Mouse (Mus musculus): ENCODE data around the gene Mpz. TPM values are rescaled to one million over a fixed set of nuclear protein-coding genes. Genes with fewer than 3 reads are reported as not detected.
"Not testable (repeated sequence)": the region's sequence is repeated elsewhere in the genome, so short reads cannot be mapped to it uniquely, and the experiment has no call there.

The Mpz gene
- total and polyA plus RNA-seq, 2 experiments from 2014 or later = 0.49 to 0.63 TPM

DNA sequence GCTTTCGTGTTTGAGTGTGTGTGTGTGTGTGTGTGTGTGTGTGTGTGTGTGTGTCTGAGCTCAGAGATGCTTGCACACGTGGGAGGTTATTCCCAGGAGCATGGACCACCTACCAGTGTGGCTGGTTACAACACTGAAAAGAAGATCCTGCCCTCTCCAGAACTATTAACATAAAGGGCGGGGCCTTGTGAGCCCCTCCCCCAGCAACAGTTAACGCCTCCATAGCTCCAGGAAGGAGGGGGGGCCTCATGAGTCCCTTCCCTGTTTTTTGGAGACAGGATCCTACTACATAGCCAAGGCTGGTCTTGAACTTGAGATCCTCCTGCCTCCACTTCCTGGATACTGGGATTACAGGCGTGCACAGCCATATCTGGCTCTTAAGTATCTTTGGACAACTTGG lies 28.7 kb upstream of the Mpz start:
- 49% methylated on average over 5 of the region's 5 CpGs for WGBS
- no peak for TF ChIP-seq CTCF (IDR thresholded peaks at IDR 0.05)
- Histone ChIP-seq H3K4me2 (ENCODE audit: low read depth, low read length, poor library complexity, severe bottlenecking) (no peak overlapping the region), H3K9me3 (ENCODE audit: low read length) (no peaks in the 10 kb centered on the region), H3K27ac (ENCODE audit: low read depth, low read length) (no peak overlapping the region), H3K9ac (replicated peaks; ENCODE audit: low read length, poor library complexity, severe bottlenecking) (no peak overlapping the region), H3K4me3 (ENCODE audit: low read depth, low read length) (no peak overlapping the region), H3K4me1 (ENCODE audit: insufficient read depth, low read length) (no peaks in the 10 kb centered on the region), H3K36me3 (ENCODE audit: insufficient read depth, low read length) (no peaks in the 10 kb centered on the region; the same call in 1 of the 2 replicates), H3K27me3 (ENCODE audit: insufficient read depth, low read length) (no peaks in the 10 kb centered on the region)
- ATAC-seq (ENCODE audit: low FRiP score) (no peak), DNase-seq (ENCODE audit: low spot score) (no peak)

DNA sequence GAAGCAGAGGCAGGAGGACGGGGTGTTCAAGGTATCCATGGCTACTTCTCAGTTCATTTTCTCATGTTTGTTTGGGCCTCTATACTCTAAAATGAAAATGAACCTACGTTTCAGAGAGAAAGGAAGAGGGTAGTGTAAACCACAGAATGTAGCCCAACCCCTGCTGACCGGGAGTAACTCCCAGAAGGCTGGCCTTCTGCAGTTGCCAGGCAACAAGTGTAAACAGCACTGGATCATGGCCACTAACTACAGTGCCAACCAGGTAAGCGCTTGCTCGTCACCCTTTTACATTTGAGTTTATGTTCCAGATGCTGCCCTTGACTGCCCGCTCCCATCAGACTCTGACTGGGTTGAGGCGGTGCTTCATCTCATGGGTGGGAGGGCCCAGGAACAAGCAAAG lies 27.6 kb upstream of the Mpz start:
- no peak overlapping the region for H3K4me2 ChIP-seq (ENCODE audit: low read depth, low read length, poor library complexity, severe bottlenecking)
- no peak overlapping the region for H3K9ac ChIP-seq (replicated peaks; ENCODE audit: low read length, poor library complexity, severe bottlenecking)
- no peak for TF ChIP-seq CTCF (IDR thresholded peaks at IDR 0.05)
- peaks cover 3% of the 10 kb centered on the region; the same call in 1 of the 2 replicates for H3K36me3 ChIP-seq (ENCODE audit: insufficient read depth, low read length)
- H3K9me3 ChIP-seq (ENCODE audit: low read length) = no peaks in the 10 kb centered on the region
- ATAC-seq (ENCODE audit: low FRiP score) (no peak), DNase-seq (ENCODE audit: low spot score) (peak; percentile 46)
- H3K27ac ChIP-seq (ENCODE audit: low read depth, low read length) = no peak overlapping the region
- WGBS = 37% methylated on average over 7 of the region's 7 CpGs
- H3K4me1 ChIP-seq (ENCODE audit: insufficient read depth, low read length) = no peaks in the 10 kb centered on the region
- H3K27me3 ChIP-seq (ENCODE audit: insufficient read depth, low read length) = no peaks in the 10 kb centered on the region
- no peak overlapping the region for H3K4me3 ChIP-seq (ENCODE audit: low read depth, low read length)

DNA sequence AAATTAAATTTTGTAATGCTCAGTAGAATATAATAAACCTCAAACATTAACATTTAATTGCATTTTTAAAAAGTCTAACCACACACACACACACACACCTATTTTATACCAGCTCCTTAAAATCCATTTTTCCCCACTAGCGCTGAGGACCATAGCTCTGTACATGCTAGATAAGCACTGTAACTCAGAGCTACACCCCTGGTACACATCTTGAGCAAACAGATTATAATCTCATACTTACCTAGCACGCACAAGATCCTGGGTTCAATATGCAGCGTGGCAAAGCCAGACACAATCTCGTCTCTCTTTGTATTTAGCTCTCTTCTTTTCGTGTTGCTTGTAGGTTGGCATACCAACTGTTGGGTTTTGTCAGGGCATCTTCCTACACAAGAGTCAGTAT lies 26.1 kb upstream of the Mpz start:
- H3K36me3 ChIP-seq (ENCODE audit: insufficient read depth, low read length) = peaks cover 13% of the 10 kb centered on the region
- ATAC-seq (ENCODE audit: low FRiP score) = no peak

DNA sequence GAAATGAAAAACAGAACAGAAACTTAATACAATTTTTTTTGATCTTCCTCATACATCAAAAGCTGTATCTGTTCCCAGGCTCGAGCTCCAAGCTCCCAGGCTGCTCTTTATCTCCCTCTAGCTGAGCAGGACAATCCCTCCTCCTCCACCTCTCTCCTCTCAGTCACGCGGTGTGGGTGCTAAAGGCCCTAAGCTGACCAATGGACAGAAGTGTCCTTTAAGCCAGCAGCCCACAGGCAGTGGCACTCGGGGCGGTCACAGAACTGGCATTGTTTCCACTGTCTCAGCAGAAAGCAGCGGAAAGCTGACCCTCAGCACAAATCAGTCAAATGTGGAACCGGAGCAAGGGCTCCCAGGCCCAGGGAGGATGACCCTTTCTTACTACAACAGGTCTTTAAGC lies 21.3 kb upstream of the Mpz start:
- Histone ChIP-seq H3K9ac (replicated peaks; ENCODE audit: low read length, poor library complexity, severe bottlenecking) (no peak overlapping the region), H3K27ac (ENCODE audit: low read depth, low read length) (no peak overlapping the region), H3K36me3 (ENCODE audit: insufficient read depth, low read length) (peaks cover 26% of the 10 kb centered on the region), H3K4me2 (ENCODE audit: low read depth, low read length, poor library complexity, severe bottlenecking) (no peak overlapping the region), H3K4me1 (ENCODE audit: insufficient read depth, low read length) (no peaks in the 10 kb centered on the region), H3K27me3 (ENCODE audit: insufficient read depth, low read length) (no peaks in the 10 kb centered on the region), H3K4me3 (ENCODE audit: low read depth, low read length) (no peak overlapping the region), H3K9me3 (ENCODE audit: low read length) (no peaks in the 10 kb centered on the region)
- WGBS = 64% methylated on average over 7 of the region's 7 CpGs
- peak; percentile 22; the same call in 1 of the 2 replicates for TF ChIP-seq CTCF (IDR thresholded peaks at IDR 0.05)
- ATAC-seq (ENCODE audit: low FRiP score) (no peak), DNase-seq (ENCODE audit: low spot score) (peak; percentile 10)

More for the DNA sequence above, 26.1 kb upstream of the Mpz start:
- Histone ChIP-seq H3K4me1 (ENCODE audit: insufficient read depth, low read length) (no peaks in the 10 kb centered on the region), H3K4me2 (ENCODE audit: low read depth, low read length, poor library complexity, severe bottlenecking) (no peak overlapping the region), H3K9ac (replicated peaks; ENCODE audit: low read length, poor library complexity, severe bottlenecking) (no peak overlapping the region), H3K27me3 (ENCODE audit: insufficient read depth, low read length) (no peaks in the 10 kb centered on the region), H3K9me3 (ENCODE audit: low read length) (no peaks in the 10 kb centered on the region), H3K4me3 (ENCODE audit: low read depth, low read length) (no peak overlapping the region), H3K27ac (ENCODE audit: low read depth, low read length) (no peak overlapping the region)
- no peak for DNase-seq (ENCODE audit: low spot score)
- 91% methylated on average over 5 of the region's 5 CpGs for WGBS
- no peak for TF ChIP-seq CTCF (IDR thresholded peaks at IDR 0.05)

DNA sequence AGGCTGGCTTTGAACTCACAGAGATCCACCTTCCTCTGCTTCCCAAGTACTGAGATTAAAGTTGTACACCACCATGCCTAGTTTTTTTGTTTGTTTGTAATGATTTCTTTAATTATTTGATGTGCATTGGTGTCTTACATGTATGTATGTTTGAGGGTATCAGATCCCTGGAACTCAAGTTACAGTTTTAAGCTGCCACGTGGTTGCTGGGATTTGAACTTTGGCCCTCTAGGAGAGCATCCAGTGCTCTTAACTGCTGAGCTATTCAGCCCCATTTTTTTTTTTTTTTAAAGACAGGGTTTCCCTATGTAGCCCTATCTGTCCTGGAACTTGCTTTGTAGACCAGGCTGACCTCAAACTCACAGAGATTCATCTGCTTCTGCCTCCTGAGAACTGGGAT lies 19.5 kb upstream of the Mpz start:
- no peaks in the 10 kb centered on the region for H3K9me3 ChIP-seq (ENCODE audit: low read length)
- no peak overlapping the region for H3K9ac ChIP-seq (replicated peaks; ENCODE audit: low read length, poor library complexity, severe bottlenecking)
- DNase-seq (ENCODE audit: low spot score) = no peak
- ATAC-seq (ENCODE audit: low FRiP score) = no peak
- 85% methylated on average over 1 of the region's 1 CpGs for WGBS
- H3K27me3 ChIP-seq (ENCODE audit: insufficient read depth, low read length) = no peaks in the 10 kb centered on the region
- no peak overlapping the region for H3K27ac ChIP-seq (ENCODE audit: low read depth, low read length)
- peaks cover 35% of the 10 kb centered on the region for H3K36me3 ChIP-seq (ENCODE audit: insufficient read depth, low read length)
- TF ChIP-seq CTCF (IDR thresholded peaks at IDR 0.05) = no peak
- no peak overlapping the region for H3K4me3 ChIP-seq (ENCODE audit: low read depth, low read length)
- H3K4me2 ChIP-seq (ENCODE audit: low read depth, low read length, poor library complexity, severe bottlenecking) = no peak overlapping the region
- H3K4me1 ChIP-seq (ENCODE audit: insufficient read depth, low read length) = no peaks in the 10 kb centered on the region

GRCm38 (mm10) chr1:171135600-171135999 lies 14.9 kb upstream of the Mpz start:
- H3K4me2 ChIP-seq (ENCODE audit: low read depth, low read length, poor library complexity, severe bottlenecking) = no peak overlapping the region
- no peak overlapping the region for H3K4me3 ChIP-seq (ENCODE audit: low read depth, low read length)
- ATAC-seq (ENCODE audit: low FRiP score) = no peak
- H3K9ac ChIP-seq (replicated peaks; ENCODE audit: low read length, poor library complexity, severe bottlenecking) = no peak overlapping the region
- no peaks in the 10 kb centered on the region for H3K27me3 ChIP-seq (ENCODE audit: insufficient read depth, low read length)
- no peaks in the 10 kb centered on the region for H3K4me1 ChIP-seq (ENCODE audit: insufficient read depth, low read length)
- no peak for TF ChIP-seq CTCF (IDR thresholded peaks at IDR 0.05)
- WGBS = 97% methylated on average over 2 of the region's 2 CpGs
- no peak overlapping the region for H3K27ac ChIP-seq (ENCODE audit: low read depth, low read length)
- no peak for DNase-seq (ENCODE audit: low spot score)
- H3K36me3 ChIP-seq (ENCODE audit: insufficient read depth, low read length) = peaks cover 22% of the 10 kb centered on the region
- H3K9me3 ChIP-seq (ENCODE audit: low read length) = no peaks in the 10 kb centered on the region

DNA sequence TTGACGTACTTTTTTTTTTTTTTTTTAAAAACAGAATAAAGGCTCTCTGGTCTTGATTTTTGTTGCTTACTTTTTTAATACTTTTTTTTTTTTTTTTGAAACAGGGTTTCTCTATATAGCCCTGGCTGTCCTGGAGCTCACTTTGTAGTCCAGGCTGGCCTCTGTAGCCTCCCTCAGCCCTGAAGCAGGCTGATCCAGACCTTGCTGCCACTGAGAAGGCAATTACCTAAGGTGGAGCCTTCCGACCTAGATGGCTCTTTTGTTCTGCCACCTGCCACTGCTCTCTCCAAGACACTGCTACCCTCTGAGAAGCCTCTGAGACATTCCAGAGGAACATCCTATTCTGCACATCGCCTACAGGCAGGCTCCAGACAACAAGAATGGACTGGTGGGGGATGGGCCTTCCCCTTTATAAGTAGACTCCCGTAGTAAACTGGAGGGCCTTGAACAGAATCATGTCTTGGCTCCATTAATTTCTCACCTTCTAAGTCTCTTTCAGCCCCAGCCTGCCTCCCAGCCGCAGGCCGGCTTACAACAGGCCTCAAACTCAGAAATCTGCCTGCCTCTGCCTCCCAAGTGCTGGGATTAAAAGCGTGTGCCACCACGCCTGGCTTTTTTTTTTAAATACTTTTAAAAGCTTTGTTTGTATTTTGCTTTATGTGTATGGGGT lies 12.9 kb upstream of the Mpz start:
- H3K4me2 ChIP-seq (ENCODE audit: low read depth, low read length, poor library complexity, severe bottlenecking); H3K4me1 ChIP-seq (ENCODE audit: insufficient read depth, low read length); H3K27me3 ChIP-seq (ENCODE audit: insufficient read depth, low read length); H3K9ac ChIP-seq (replicated peaks; ENCODE audit: low read length, poor library complexity, severe bottlenecking); ATAC-seq (ENCODE audit: low FRiP score); H3K27ac ChIP-seq (ENCODE audit: low read depth, low read length); H3K4me3 ChIP-seq (ENCODE audit: low read depth, low read length); H3K9me3 ChIP-seq (ENCODE audit: low read length); DNase-seq (ENCODE audit: low spot score): not testable (repeated sequence)
- WGBS = 91% methylated on average over 8 of the region's 8 CpGs
- H3K36me3 ChIP-seq (ENCODE audit: insufficient read depth, low read length) = peaks cover 30% of the 10 kb centered on the region

DNA sequence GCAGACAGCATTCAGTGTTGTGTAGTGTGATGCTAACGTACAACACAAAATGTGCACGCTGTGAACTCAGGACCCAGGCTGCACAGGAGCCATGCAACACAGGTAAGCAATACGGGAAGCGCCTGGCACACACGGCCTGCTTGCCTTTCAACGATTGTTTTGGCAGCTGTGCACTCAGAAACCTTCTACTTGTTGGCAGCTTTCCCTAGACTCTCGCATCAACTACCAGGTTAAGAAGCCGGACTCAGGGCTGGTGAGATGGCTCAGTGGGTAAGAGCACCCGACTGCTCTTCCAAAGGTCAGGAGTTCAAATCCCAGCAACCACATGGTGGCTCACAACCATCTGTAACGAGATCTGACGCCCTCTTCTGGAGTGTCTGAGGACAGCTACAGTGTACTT lies 7.5 kb upstream of the Mpz start:
- not testable (repeated sequence) for H3K9me3 ChIP-seq (ENCODE audit: low read length); ATAC-seq (ENCODE audit: low FRiP score)
- H3K36me3 ChIP-seq (ENCODE audit: insufficient read depth, low read length) = peaks cover 22% of the 10 kb centered on the region

More for the DNA sequence above, 7.5 kb upstream of the Mpz start:
- not testable (repeated sequence) for DNase-seq (ENCODE audit: low spot score); H3K4me1 ChIP-seq (ENCODE audit: insufficient read depth, low read length); H3K27me3 ChIP-seq (ENCODE audit: insufficient read depth, low read length); H3K9ac ChIP-seq (replicated peaks; ENCODE audit: low read length, poor library complexity, severe bottlenecking); H3K4me3 ChIP-seq (ENCODE audit: low read depth, low read length); H3K4me2 ChIP-seq (ENCODE audit: low read depth, low read length, poor library complexity, severe bottlenecking); H3K27ac ChIP-seq (ENCODE audit: low read depth, low read length)
- 89% methylated on average over 9 of the region's 11 CpGs for WGBS
